Mouse (Mus musculus): ENCODE results near the gene Adra1b. TPM values are rescaled to one million over a fixed set of nuclear protein-coding genes. Genes with fewer than 3 reads are reported as not detected.

Adra1b gene
- polyA plus RNA-seq, 1 experiment from 2014 or later = 1.9 TPM

DNA sequence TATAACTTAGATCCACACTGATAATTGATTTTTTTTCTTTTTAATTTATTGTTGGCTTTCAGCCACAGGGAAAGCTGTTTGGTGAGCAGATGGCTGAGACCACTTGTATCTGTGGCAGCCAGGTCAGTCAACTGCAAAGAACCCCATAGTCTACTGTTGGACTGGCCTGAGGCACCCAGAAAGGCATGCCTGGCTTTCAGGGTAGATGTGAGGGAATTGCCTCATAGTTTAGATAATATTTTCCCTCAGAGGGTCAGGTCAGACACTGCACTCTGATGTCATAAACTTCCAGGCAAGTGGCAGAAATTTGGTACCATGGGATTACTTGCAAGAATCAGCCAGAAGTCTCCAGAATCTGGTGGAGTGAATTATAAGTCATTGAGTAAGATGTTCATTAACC, 16.5 kb downstream of the Adra1b start:
- Histone ChIP-seq H3K9ac (no peak overlapping the region), H3K27ac (ENCODE audit: low read depth) (no peak overlapping the region), H3K36me3 (ENCODE audit: insufficient read depth) (no peaks in the 10 kb centered on the region), H3K4me2 (no peak overlapping the region), H3K27me3 (ENCODE audit: insufficient read depth, low read length) (no peaks in the 10 kb centered on the region), H3K4me3 (ENCODE audit: low read depth, low read length) (no peak overlapping the region), H3K4me1 (ENCODE audit: insufficient read depth) (no peaks in the 10 kb centered on the region), H3K9me3 (ENCODE audit: low read depth, low read length) (no peaks in the 10 kb centered on the region)
- ATAC-seq (ENCODE audit: insufficient read depth) (no peak), DNase-seq (no peak)
- no peak for TF ChIP-seq CTCF (IDR thresholded peaks at IDR 0.05; ENCODE audit: low read depth)

DNA sequence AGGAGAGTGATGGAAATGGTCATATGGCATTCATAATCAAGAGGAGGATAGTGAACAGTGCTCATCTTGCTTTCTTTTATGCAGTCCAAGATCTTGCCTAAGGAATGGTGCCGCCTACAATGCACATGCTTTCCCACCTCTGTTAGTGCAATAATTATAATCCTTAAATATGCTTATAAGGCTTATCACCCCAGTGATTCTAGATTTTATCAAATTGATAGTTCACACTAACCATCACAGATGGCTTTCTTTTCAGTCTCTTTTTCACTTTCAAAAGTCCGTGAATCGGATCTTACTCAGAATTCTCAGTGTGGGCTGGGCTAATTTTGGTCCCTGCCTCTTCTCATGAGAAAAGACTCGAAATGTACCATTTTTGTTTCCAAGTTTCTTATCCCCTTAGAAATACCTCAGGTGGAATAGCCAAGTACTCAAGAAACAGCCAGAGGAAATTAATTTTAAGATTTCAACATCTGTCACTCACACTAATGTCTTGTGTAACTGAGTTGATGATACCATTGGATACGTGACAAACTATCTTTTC, 17.3 kb downstream of the Adra1b start:
- 83% methylated on average over 5 of the region's 5 CpGs for WGBS
- Histone ChIP-seq H3K4me2 (no peak overlapping the region), H3K27me3 (ENCODE audit: insufficient read depth, low read length) (no peaks in the 10 kb centered on the region), H3K36me3 (ENCODE audit: insufficient read depth) (no peaks in the 10 kb centered on the region), H3K9ac (no peak overlapping the region), H3K9me3 (ENCODE audit: low read depth, low read length) (no peaks in the 10 kb centered on the region), H3K27ac (ENCODE audit: low read depth) (no peak overlapping the region), H3K4me3 (ENCODE audit: low read depth, low read length) (no peak overlapping the region), H3K4me1 (ENCODE audit: insufficient read depth) (no peaks in the 10 kb centered on the region)
- TF ChIP-seq CTCF (IDR thresholded peaks at IDR 0.05; ENCODE audit: low read depth) = no peak
- DNase-seq (no peak), ATAC-seq (ENCODE audit: insufficient read depth) (no peak)

DNA sequence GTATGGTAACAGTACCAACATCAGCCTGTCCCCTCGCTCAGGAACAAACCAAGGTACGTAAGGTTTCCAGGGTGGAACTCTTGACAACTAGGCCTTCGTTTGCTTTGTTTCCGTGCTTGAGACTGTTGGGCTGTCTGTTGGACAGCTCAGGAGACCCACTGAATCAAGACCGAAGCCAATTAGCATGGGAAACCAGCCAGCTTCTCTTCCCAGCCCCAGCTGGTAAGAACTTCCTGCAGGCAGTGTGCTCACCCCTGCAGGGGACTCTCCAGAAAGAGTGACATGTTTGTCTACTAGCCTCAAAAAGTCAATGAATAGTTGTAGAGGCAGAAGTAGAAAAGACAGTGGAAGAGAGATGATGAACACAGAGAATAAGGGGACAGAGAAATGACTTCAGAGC, 23.8 kb downstream of the Adra1b start:
- Histone ChIP-seq H3K4me2 (no peak overlapping the region), H3K27ac (ENCODE audit: low read depth) (no peak overlapping the region), H3K27me3 (ENCODE audit: insufficient read depth, low read length) (no peaks in the 10 kb centered on the region), H3K4me1 (ENCODE audit: insufficient read depth) (no peaks in the 10 kb centered on the region), H3K9ac (no peak overlapping the region), H3K9me3 (ENCODE audit: low read depth, low read length) (no peaks in the 10 kb centered on the region), H3K36me3 (ENCODE audit: insufficient read depth) (no peaks in the 10 kb centered on the region), H3K4me3 (ENCODE audit: low read depth, low read length) (no peak overlapping the region)
- 52% methylated on average over 5 of the region's 5 CpGs for WGBS
- TF ChIP-seq CTCF (IDR thresholded peaks at IDR 0.05; ENCODE audit: low read depth) = no peak
- DNase-seq = peak; percentile 70
- no peak for ATAC-seq (ENCODE audit: insufficient read depth)

DNA sequence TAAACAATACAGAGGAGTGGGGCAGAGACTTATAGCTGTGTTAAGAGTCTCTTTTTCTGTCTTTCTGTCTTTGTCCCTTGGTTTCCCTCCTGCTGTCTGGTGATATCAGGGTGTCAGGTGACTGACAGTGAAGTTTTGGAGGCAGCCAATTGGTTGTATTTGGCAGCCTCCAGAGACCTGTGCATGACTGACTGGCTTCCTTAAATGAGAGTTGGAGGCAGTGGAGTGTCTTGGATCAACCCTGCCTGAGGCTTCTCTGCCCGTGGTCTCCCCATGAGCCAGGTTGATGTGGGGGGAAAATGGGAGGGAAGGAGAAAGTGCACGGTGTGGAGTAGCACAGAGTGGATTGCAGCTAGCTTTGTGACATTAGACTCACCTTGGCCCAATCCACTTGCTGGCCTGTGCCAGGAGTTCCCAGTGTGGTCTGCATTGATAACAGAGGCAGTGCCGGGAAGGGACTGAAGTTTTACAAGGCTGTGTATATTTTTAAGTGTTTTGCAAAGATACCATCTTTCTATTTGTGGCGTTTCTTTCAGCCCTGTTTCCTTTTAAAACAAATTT, 33.2 kb downstream of the Adra1b start:
- H3K9ac ChIP-seq = no peak overlapping the region
- no peaks in the 10 kb centered on the region for H3K27me3 ChIP-seq (ENCODE audit: insufficient read depth, low read length)
- WGBS = 50% methylated on average over 4 of the region's 4 CpGs
- no peak overlapping the region for H3K4me3 ChIP-seq (ENCODE audit: low read depth, low read length)
- TF ChIP-seq CTCF (IDR thresholded peaks at IDR 0.05; ENCODE audit: low read depth) = no peak
- H3K9me3 ChIP-seq (ENCODE audit: low read depth, low read length) = no peaks in the 10 kb centered on the region
- H3K36me3 ChIP-seq (ENCODE audit: insufficient read depth) = no peaks in the 10 kb centered on the region
- DNase-seq (no peak), ATAC-seq (ENCODE audit: insufficient read depth) (no peak)
- H3K4me1 ChIP-seq (ENCODE audit: insufficient read depth) = no peaks in the 10 kb centered on the region
- H3K4me2 ChIP-seq = no peak overlapping the region
- H3K27ac ChIP-seq (ENCODE audit: low read depth) = no peak overlapping the region

DNA sequence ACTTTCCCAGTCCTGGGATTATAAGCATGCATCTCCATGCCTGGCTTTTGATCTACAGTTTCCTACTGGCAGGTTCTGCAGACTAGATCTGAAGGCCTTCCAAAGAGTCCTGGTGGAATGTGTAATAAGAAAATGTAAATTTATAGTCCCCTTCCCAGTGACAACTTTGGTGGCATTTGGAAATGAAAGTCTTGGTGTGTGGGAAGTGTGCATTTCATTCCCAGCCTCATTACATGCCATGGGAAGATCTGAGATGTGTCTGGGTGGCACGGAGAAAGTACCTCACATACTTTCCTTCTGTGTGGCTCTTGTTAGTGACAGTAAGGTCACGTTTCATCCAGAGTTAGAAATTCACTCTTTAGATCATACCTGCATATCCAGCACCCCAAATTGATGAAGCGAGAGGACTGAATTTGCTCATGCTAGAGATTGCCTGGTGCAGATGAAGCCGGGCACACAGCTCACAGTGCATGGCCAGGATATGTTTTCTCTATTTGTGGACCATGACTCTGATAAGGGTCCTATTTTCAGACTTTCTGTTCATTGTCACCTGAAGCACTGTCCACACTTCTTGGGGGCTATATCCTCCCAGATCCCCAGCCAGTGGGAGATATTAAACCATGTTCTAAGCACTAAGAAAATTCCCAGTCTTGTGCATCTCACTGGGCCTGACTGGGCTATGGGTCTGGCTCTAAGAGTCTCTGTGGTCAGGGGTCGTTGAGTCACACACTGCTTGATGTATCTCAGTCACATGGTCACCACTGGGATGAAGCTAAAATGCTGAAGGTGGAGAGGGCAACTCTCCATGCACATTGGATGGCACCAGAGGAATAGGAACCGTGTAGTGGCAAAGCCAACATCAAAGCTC, 35.5 kb downstream of the Adra1b start:
- no peaks in the 10 kb centered on the region for H3K4me1 ChIP-seq (ENCODE audit: insufficient read depth)
- no peaks in the 10 kb centered on the region for H3K27me3 ChIP-seq (ENCODE audit: insufficient read depth, low read length)
- no peak overlapping the region for H3K4me3 ChIP-seq (ENCODE audit: low read depth, low read length)
- ATAC-seq (ENCODE audit: insufficient read depth) = no peak
- H3K27ac ChIP-seq (ENCODE audit: low read depth) = no peak overlapping the region
- no peak for DNase-seq
- TF ChIP-seq CTCF (IDR thresholded peaks at IDR 0.05; ENCODE audit: low read depth) = no peak
- no peak overlapping the region for H3K9ac ChIP-seq
- no peaks in the 10 kb centered on the region for H3K36me3 ChIP-seq (ENCODE audit: insufficient read depth)
- no peak overlapping the region for H3K4me2 ChIP-seq
- H3K9me3 ChIP-seq (ENCODE audit: low read depth, low read length) = no peaks in the 10 kb centered on the region
- WGBS = 79% methylated on average over 6 of the region's 6 CpGs

DNA sequence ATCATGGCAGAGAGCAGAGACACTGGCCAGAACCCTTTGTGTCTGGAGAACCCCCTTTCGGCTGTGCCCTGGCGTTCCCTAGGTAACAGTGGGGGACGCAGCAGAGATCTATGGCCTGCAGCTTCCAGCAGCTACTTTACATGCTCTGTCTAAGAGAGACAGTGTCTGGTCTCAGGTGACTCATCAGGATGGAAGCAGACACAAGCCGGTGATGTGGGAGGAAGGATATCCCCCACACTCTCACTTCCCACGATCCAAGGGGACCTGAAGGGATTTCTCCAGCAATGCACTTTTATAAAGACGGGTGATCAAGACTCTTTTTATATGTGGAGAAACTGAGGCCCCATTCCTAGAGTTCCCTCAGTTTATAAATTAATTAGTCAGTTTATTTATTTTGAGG, 48.0 kb downstream of the Adra1b start:
- Histone ChIP-seq H3K4me2 (no peak overlapping the region), H3K27me3 (ENCODE audit: insufficient read depth, low read length) (no peaks in the 10 kb centered on the region), H3K9ac (no peak overlapping the region), H3K4me1 (ENCODE audit: insufficient read depth) (no peaks in the 10 kb centered on the region), H3K27ac (ENCODE audit: low read depth) (no peak overlapping the region), H3K36me3 (ENCODE audit: insufficient read depth) (no peaks in the 10 kb centered on the region), H3K9me3 (ENCODE audit: low read depth, low read length) (no peaks in the 10 kb centered on the region), H3K4me3 (ENCODE audit: low read depth, low read length) (no peak overlapping the region)
- TF ChIP-seq CTCF (IDR thresholded peaks at IDR 0.05; ENCODE audit: low read depth) = no peak
- WGBS = 67% methylated on average over 6 of the region's 6 CpGs
- DNase-seq (no peak), ATAC-seq (ENCODE audit: insufficient read depth) (no peak)

DNA sequence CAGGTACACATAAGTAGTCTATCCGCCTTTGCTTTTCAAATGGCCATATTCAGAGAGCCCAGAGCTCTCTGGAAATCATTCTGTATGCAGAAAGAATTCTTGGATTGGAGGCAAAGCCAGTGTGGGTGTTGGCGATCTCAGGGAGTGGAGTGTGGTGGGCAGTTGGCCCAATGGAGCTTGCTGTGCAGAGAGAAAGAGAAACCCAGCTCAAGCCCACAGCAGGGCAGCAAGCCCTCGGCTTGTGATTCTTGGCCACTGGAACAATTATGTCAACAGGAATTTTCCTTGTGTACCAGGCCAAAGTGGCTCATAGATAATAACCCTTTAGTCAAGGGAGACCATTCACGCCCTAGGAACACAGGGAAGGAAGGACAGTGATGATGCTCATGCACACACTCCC, 53.0 kb downstream of the Adra1b start:
- DNase-seq (no peak), ATAC-seq (ENCODE audit: insufficient read depth) (no peak)
- WGBS = 87% methylated on average over 4 of the region's 4 CpGs
- no peak overlapping the region for H3K4me2 ChIP-seq
- no peaks in the 10 kb centered on the region for H3K36me3 ChIP-seq (ENCODE audit: insufficient read depth)
- no peak overlapping the region for H3K27ac ChIP-seq (ENCODE audit: low read depth)
- H3K4me1 ChIP-seq (ENCODE audit: insufficient read depth) = no peaks in the 10 kb centered on the region
- no peaks in the 10 kb centered on the region for H3K9me3 ChIP-seq (ENCODE audit: low read depth, low read length)
- no peak overlapping the region for H3K4me3 ChIP-seq (ENCODE audit: low read depth, low read length)
- H3K27me3 ChIP-seq (ENCODE audit: insufficient read depth, low read length) = no peaks in the 10 kb centered on the region
- no peak overlapping the region for H3K9ac ChIP-seq
- no peak for TF ChIP-seq CTCF (IDR thresholded peaks at IDR 0.05; ENCODE audit: low read depth)

Data from lung, embryonic 14.5 days (tissue).